Comparison of ENCODE assay signal across 8 mouse cellular contexts in the genomic region with DNA sequence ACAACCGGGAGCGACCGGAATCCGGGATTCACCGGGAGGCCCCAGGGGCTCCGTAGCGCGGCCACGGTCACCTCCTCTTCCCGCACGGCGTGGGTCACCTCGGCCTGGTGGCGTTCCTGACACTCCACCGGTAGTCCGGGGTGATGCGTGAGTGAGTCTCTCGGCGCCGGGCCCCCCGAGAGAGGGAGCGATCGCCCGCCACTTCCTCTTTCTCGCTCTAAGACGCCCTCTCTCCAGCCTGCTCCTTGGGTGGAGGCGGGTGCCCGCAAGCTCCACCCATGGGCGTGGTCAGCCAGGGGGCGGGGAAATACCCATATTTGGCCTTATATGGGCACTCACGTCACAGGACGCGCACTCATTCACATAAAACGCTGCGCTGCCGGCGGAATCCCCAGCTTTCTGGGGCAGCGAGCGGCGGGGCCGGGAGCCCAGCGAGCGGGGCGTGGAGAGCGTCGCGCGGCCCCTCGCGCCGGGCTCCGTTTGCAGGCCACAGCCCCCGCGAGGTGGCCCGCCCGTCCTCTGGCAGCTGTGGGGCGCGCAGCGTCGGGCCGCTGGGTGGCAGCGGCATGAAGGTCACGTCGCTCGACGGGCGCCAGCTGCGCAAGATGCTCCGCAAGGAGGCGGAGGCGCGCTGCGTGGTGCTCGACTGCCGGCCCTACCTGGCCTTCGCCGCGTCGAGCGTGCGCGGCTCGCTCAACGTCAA. TPM values are rescaled to one million over a fixed set of nuclear protein-coding genes. Genes with fewer than 3 reads are reported as not detected.
DNase-seq lines count a peak whose midpoint lies in the region; ATAC-seq and TF ChIP-seq lines count a peak whose summit lies in the region.

A gene (plus strand): TSS at position 358 of the 703 bp plus-strand sequence.

- no peaks in the 10 kb centered on the region for H3K79me2 ChIP-seq in liver, adult 2 months (ENCODE audit: control insufficient read depth, insufficient read depth, low read length)
- peaks cover 39% of the 10 kb centered on the region for H3K79me2 ChIP-seq in myocyte (ENCODE audit: control insufficient read depth, insufficient read depth)

- no peaks in the 10 kb centered on the region for H3K9me3 ChIP-seq in heart, embryonic 11.5 days (replicated peaks; ENCODE audit: control insufficient read depth, low read length)
- H3K9me3 ChIP-seq in kidney, embryonic 16.5 days (ENCODE audit: low read length), result no peaks in the 10 kb centered on the region

- TF ChIP-seq POLR2A in liver, adult 2 months (IDR thresholded peaks at IDR 0.05; ENCODE audit: extremely low read depth, insufficient read depth, low read length), result peak; percentile 69; the same call in 1 of the 2 replicates
- peak; percentile 93 for TF ChIP-seq POLR2A in myocyte (IDR thresholded peaks at IDR 0.05; ENCODE audit: insufficient read length, low read depth)

- H3K4me3 ChIP-seq in heart, embryonic 11.5 days (ENCODE audit: low read depth, low read length), result peak within 1 kb of the TSS; percentile 76
- H3K4me3 ChIP-seq in kidney, embryonic 16.5 days (ENCODE audit: low read length), result peak within 1 kb of the TSS; percentile 76
- peak within 1 kb of the TSS; percentile 76 for H3K4me3 ChIP-seq in liver, adult 2 months (ENCODE audit: insufficient read depth, low read depth, low read length)
- peak within 1 kb of the TSS; percentile 65 for H3K4me3 ChIP-seq in myocyte

- peak; percentile 35; the same call in 1 of the 2 replicates for TF ChIP-seq CTCF in liver, adult 2 months (IDR thresholded peaks at IDR 0.05; ENCODE audit: low read depth, low read length)

- H3ac ChIP-seq in myocyte (ENCODE audit: control insufficient read depth, insufficient read length), result peak within 1 kb of the TSS; percentile 90

- under 1% methylated on average over 82 of the region's 84 CpGs for whole genome bisulfite sequencing in heart, embryonic 11.5 days (ENCODE audit: insufficient replicate concordance)
- WGBS in kidney, embryonic 16.5 days, result under 1% methylated on average over 82 of the region's 84 CpGs
- WGBS in liver, adult 2 months, result under 1% methylated on average over 79 of the region's 84 CpGs

- peak within 1 kb of the TSS; percentile 81 for H3K27ac ChIP-seq in heart, embryonic 11.5 days (ENCODE audit: low read depth, low read length)
- peak within 1 kb of the TSS; percentile 62 for H3K27ac ChIP-seq in kidney, embryonic 16.5 days (ENCODE audit: low read length)
- H3K27ac ChIP-seq in liver, adult 2 months (replicated peaks; ENCODE audit: insufficient read depth, low read depth, low read length), result no peak within 1 kb of the TSS

- H3K36me3 ChIP-seq in heart, embryonic 11.5 days (ENCODE audit: control insufficient read depth, insufficient read depth, low read length), result no peaks in the 10 kb centered on the region; the same call in 1 of the 2 replicates
- H3K36me3 ChIP-seq in kidney, embryonic 16.5 days (ENCODE audit: insufficient read depth, low read length), result no peaks in the 10 kb centered on the region
- H3K36me3 ChIP-seq in liver, adult 2 months (ENCODE audit: control insufficient read depth, insufficient read depth, low read length), result no peaks in the 10 kb centered on the region
- H3K36me3 ChIP-seq in myocyte (ENCODE audit: control insufficient read depth, insufficient read depth), result peaks cover 1% of the 10 kb centered on the region
- H3K36me3 ChIP-seq in splenic B cell, adult 2 months (ENCODE audit: control insufficient read depth, insufficient read depth, low read length, poor library complexity, severe bottlenecking), result no peaks in the 10 kb centered on the region

- peaks cover 31% of the 10 kb centered on the region for H3K4me1 ChIP-seq in heart, embryonic 11.5 days (ENCODE audit: control insufficient read depth, insufficient read depth, low read length)
- peaks cover 39% of the 10 kb centered on the region for H3K4me1 ChIP-seq in kidney, embryonic 16.5 days (ENCODE audit: insufficient read depth, low read length)
- no peaks in the 10 kb centered on the region for H3K4me1 ChIP-seq in liver, adult 2 months (ENCODE audit: control insufficient read depth, insufficient read depth, low read length)

- peak within 1 kb of the TSS; percentile 93 for H3K4me2 ChIP-seq in heart, embryonic 11.5 days
- peak within 1 kb of the TSS; percentile 97 for H3K4me2 ChIP-seq in kidney, embryonic 16.5 days (replicated peaks; ENCODE audit: low read depth, low read length)
- peak within 1 kb of the TSS; percentile 89 for H3K4me2 ChIP-seq in myocyte (ENCODE audit: low read depth)

- peak within 1 kb of the TSS; percentile 75 for H3K9ac ChIP-seq in heart, embryonic 11.5 days (ENCODE audit: low read depth, low read length)
- peak within 1 kb of the TSS; percentile 80 for H3K9ac ChIP-seq in kidney, embryonic 16.5 days (replicated peaks; ENCODE audit: low read length)
- H3K9ac ChIP-seq in liver, adult 2 months (ENCODE audit: low read depth, low read length), result peak within 1 kb of the TSS; percentile 81

- peak; percentile 97 for ATAC-seq in erythroblast, adult 5-6 weeks (replicated peaks; ENCODE audit: low FRiP score, poor library complexity, severe bottlenecking)
- ATAC-seq in heart, embryonic 11.5 days (replicated peaks; ENCODE audit: insufficient number of reproducible peaks, low FRiP score, low TSS enrichment), result peak; percentile 91
- peak; percentile 87 for ATAC-seq in kidney, embryonic 16.5 days (ENCODE audit: low FRiP score, low TSS enrichment)

- H3K27me3 ChIP-seq in heart, embryonic 11.5 days (ENCODE audit: control insufficient read depth, insufficient read depth, low read length), result no peaks in the 10 kb centered on the region
- peaks cover 9% of the 10 kb centered on the region; the same call in 1 of the 2 replicates for H3K27me3 ChIP-seq in kidney, embryonic 16.5 days (ENCODE audit: insufficient read depth, low read length)
- no peaks in the 10 kb centered on the region for H3K27me3 ChIP-seq in liver, adult 2 months (ENCODE audit: control insufficient read depth, insufficient read depth, low read length)
- no peaks in the 10 kb centered on the region for H3K27me3 ChIP-seq in myocyte (ENCODE audit: control insufficient read depth, insufficient read depth, insufficient read length)
- H3K27me3 ChIP-seq in splenic B cell, adult 2 months (ENCODE audit: control insufficient read depth, insufficient read depth, low read length, poor library complexity, severe bottlenecking), result no peaks in the 10 kb centered on the region

- DNase-seq in B cell, adult 2 months, result peak; percentile 100
- peak; percentile 98 for DNase-seq in brain, adult 2 months (ENCODE audit: low read depth, low spot score)
- peak; percentile 66 for DNase-seq in liver, adult 2 months (ENCODE audit: extremely low read depth, low read depth, low spot score)
- peak; percentile 99 for DNase-seq in splenic B cell, adult 2 months (ENCODE audit: low read depth, low spot score)

TF ChIP-seq in myocyte, 11 proteins besides CTCF, POLR2A, EP300 and RAD21:
- TF ChIP-seq TCF12 (IDR thresholded peaks at IDR 0.05; ENCODE audit: insufficient read depth, poor library complexity, severe bottlenecking) (no peak), POLR2AphosphoS2 (IDR thresholded peaks at IDR 0.05; ENCODE audit: insufficient read length, low read depth) (peak; percentile 67), REST (IDR thresholded peaks at IDR 0.05; ENCODE audit: insufficient read depth, insufficient read length) (no peak), CEBPB (IDR thresholded peaks at IDR 0.05; ENCODE audit: insufficient read depth, poor library complexity, severe bottlenecking) (no peak), MYOG (IDR thresholded peaks at IDR 0.05; ENCODE audit: control insufficient read depth in 1 of 3, insufficient read depth in 1 of 3, insufficient read length in 2 of 3, low read depth in 2 of 3) (peak in 2 of 3 experiments; percentile 75 to 78), SRF (IDR thresholded peaks at IDR 0.05; ENCODE audit: control insufficient read depth, insufficient read length, low read depth) (peak; percentile 100), USF1 (IDR thresholded peaks at IDR 0.05; ENCODE audit: low read depth) (no peak), MYOD1 (IDR thresholded peaks at IDR 0.05; ENCODE audit: control insufficient read depth in 1 of 3, insufficient read length in 2 of 3, low read depth in 2 of 3) (peak in 2 of 3 experiments; percentile 62 to 80)

RNA-seq across cellular contexts. Expression of the gene that starts here (rescaled TPM):
- 1.9 and 2.9 TPM in 2 replicates for total RNA-seq in erythroblast, adult 5-6 weeks (2015; ENCODE audit: low replicate concordance)
- 0.42 and 1.8 TPM in 2 replicates for total RNA-seq in erythroblast, adult 5-6 weeks (2017; ENCODE audit: low replicate concordance)
- 9.2 and 9.4 TPM in 2 replicates for polyA plus RNA-seq in heart, embryonic 11.5 days (2014; fragmentation: Nextera tagmentation; extraction: Ambion mirVana)
- polyA plus RNA-seq in kidney, embryonic 16.5 days (2015; fragmentation: Nextera tagmentation; extraction: Ambion mirVana), result 9.6 and 9.7 TPM in 2 replicates
- total RNA-seq in liver, adult 2 months (2014; rRNA removed), result 0.18 and 1.1 TPM in 2 replicates
- polyA plus RNA-seq in liver, adult 2 months (2012; rRNA removed), result 0.44 and 1.2 TPM in 2 replicates
- 4.5 TPM for polyA plus RNA-seq in myocyte (2012; fragmentation: generic; extraction: Trizol)
